Mouse (Mus musculus): Measurements from ENCODE around the gene Dazap1. TPM values are rescaled to one million over a fixed set of nuclear protein-coding genes. Genes with fewer than 3 reads are reported as not detected.
A peak's percentile ranks its signal among the peaks of the same experiment; 100 is the strongest.

Gene Dazap1
- polyA plus RNA-seq, 1 experiment from 2014 or later = 21.1 TPM

GRCm38 (mm10) chr10:80288657-80289056 is 27.4 kb downstream of the Dazap1 start:
- H3K4me1 ChIP-seq (ENCODE audit: control insufficient read depth, low read depth, low read length) = peaks cover 9% of the 10 kb centered on the region
- no peak overlapping the region for H3K9ac ChIP-seq (ENCODE audit: low read depth, low read length)
- no peak overlapping the region for H3K27ac ChIP-seq (ENCODE audit: low read length)
- no peaks in the 10 kb centered on the region for H3K27me3 ChIP-seq (ENCODE audit: control insufficient read depth, insufficient read depth, low read depth, low read length)
- H3K4me2 ChIP-seq (ENCODE audit: low read depth, low read length) = no peak overlapping the region
- no peak for ATAC-seq (ENCODE audit: low read depth)
- H3K4me3 ChIP-seq (ENCODE audit: low read depth, low read length) = no peak overlapping the region
- no peaks in the 10 kb centered on the region for H3K9me3 ChIP-seq (replicated peaks; ENCODE audit: control insufficient read depth, low read length)
- H3K36me3 ChIP-seq (ENCODE audit: control insufficient read depth, insufficient read depth) = peaks cover 39% of the 10 kb centered on the region
- WGBS (ENCODE audit: insufficient replicate concordance) = 69% methylated on average over 8 of the region's 8 CpGs

GRCm38 (mm10) chr10:80292251-80293146 is 31.2 kb downstream of the Dazap1 start, which contains the start of gene Rps15:
TSS of gene Rps15 (plus strand) at chr10:80292453.
- ATAC-seq (ENCODE audit: low read depth) = peak; percentile 90
- Histone ChIP-seq H3K9ac (ENCODE audit: low read depth, low read length) (peak within 1 kb of the TSS; percentile 87), H3K36me3 (ENCODE audit: control insufficient read depth, insufficient read depth) (peaks cover 19% of the 10 kb centered on the region), H3K27ac (ENCODE audit: low read length) (peak within 1 kb of the TSS; percentile 76), H3K4me1 (ENCODE audit: control insufficient read depth, low read depth, low read length) (peaks cover 33% of the 10 kb centered on the region), H3K27me3 (ENCODE audit: control insufficient read depth, insufficient read depth, low read depth, low read length) (peaks cover 13% of the 10 kb centered on the region), H3K4me2 (ENCODE audit: low read depth, low read length) (peak within 1 kb of the TSS; percentile 81), H3K9me3 (replicated peaks; ENCODE audit: control insufficient read depth, low read length) (no peaks in the 10 kb centered on the region), H3K4me3 (ENCODE audit: low read depth, low read length) (peak within 1 kb of the TSS; percentile 82)
- under 1% methylated on average over 72 of the region's 72 CpGs for WGBS (ENCODE audit: insufficient replicate concordance)

GRCm38 (mm10) chr10:80293325-80293724 is 32.0 kb downstream of the Dazap1 start:
- ATAC-seq (ENCODE audit: low read depth) = no peak
- peak overlapping the region; percentile 82 for H3K4me3 ChIP-seq (ENCODE audit: low read depth, low read length)
- WGBS (ENCODE audit: insufficient replicate concordance) = 8% methylated on average over 14 of the region's 14 CpGs
- peaks cover 21% of the 10 kb centered on the region for H3K27me3 ChIP-seq (ENCODE audit: control insufficient read depth, insufficient read depth, low read depth, low read length)
- H3K9ac ChIP-seq (ENCODE audit: low read depth, low read length) = peak overlapping the region; percentile 87
- H3K36me3 ChIP-seq (ENCODE audit: control insufficient read depth, insufficient read depth) = peaks cover 12% of the 10 kb centered on the region
- H3K27ac ChIP-seq (ENCODE audit: low read length) = peak overlapping the region; percentile 76; the same call in 1 of the 2 replicates
- peaks cover 33% of the 10 kb centered on the region for H3K4me1 ChIP-seq (ENCODE audit: control insufficient read depth, low read depth, low read length)
- H3K4me2 ChIP-seq (ENCODE audit: low read depth, low read length) = peak overlapping the region; percentile 81
- no peaks in the 10 kb centered on the region for H3K9me3 ChIP-seq (replicated peaks; ENCODE audit: control insufficient read depth, low read length)

GRCm38 (mm10) chr10:80294311-80294710 is 33.0 kb downstream of the Dazap1 start:
- no peak overlapping the region for H3K4me2 ChIP-seq (ENCODE audit: low read depth, low read length)
- H3K4me3 ChIP-seq (ENCODE audit: low read depth, low read length) = no peak overlapping the region
- no peak overlapping the region for H3K27ac ChIP-seq (ENCODE audit: low read length)
- H3K9me3 ChIP-seq (replicated peaks; ENCODE audit: control insufficient read depth, low read length) = no peaks in the 10 kb centered on the region
- peaks cover 33% of the 10 kb centered on the region for H3K4me1 ChIP-seq (ENCODE audit: control insufficient read depth, low read depth, low read length)
- no peak overlapping the region for H3K9ac ChIP-seq (ENCODE audit: low read depth, low read length)
- H3K36me3 ChIP-seq (ENCODE audit: control insufficient read depth, insufficient read depth) = peaks cover 11% of the 10 kb centered on the region
- WGBS (ENCODE audit: insufficient replicate concordance) = 78% methylated on average over 4 of the region's 4 CpGs
- H3K27me3 ChIP-seq (ENCODE audit: control insufficient read depth, insufficient read depth, low read depth, low read length) = peaks cover 31% of the 10 kb centered on the region
- ATAC-seq (ENCODE audit: low read depth) = no peak

- H3K27ac ChIP-seq (ENCODE audit: low read length) = no peak overlapping the region
- H3K36me3 ChIP-seq (ENCODE audit: control insufficient read depth, insufficient read depth) = peaks cover 11% of the 10 kb centered on the region
- no peak for ATAC-seq (ENCODE audit: low read depth)
- H3K4me2 ChIP-seq (ENCODE audit: low read depth, low read length) = no peak overlapping the region
- H3K27me3 ChIP-seq (ENCODE audit: control insufficient read depth, insufficient read depth, low read depth, low read length) = peaks cover 36% of the 10 kb centered on the region
- WGBS (ENCODE audit: insufficient replicate concordance) = 31% methylated on average over 7 of the region's 7 CpGs
- H3K4me3 ChIP-seq (ENCODE audit: low read depth, low read length) = no peak overlapping the region
- no peaks in the 10 kb centered on the region for H3K9me3 ChIP-seq (replicated peaks; ENCODE audit: control insufficient read depth, low read length)
- no peak overlapping the region for H3K9ac ChIP-seq (ENCODE audit: low read depth, low read length)
- H3K4me1 ChIP-seq (ENCODE audit: control insufficient read depth, low read depth, low read length) = peaks cover 33% of the 10 kb centered on the region
These were observed 33.6 kb downstream of the Dazap1 start for GRCm38 (mm10) chr10:80294788-80295303.

GRCm38 (mm10) chr10:80295618-80296425 is 34.5 kb downstream of the Dazap1 start, which contains the start of gene Apc2:
TSS of gene Apc2 (plus strand) at chr10:80295977.
- WGBS (ENCODE audit: insufficient replicate concordance) = 9% methylated on average over 26 of the region's 26 CpGs

GRCm38 (mm10) chr10:80296824-80297223 is 35.5 kb downstream of the Dazap1 start:
- peaks cover 11% of the 10 kb centered on the region for H3K36me3 ChIP-seq (ENCODE audit: control insufficient read depth, insufficient read depth)
- no peak overlapping the region for H3K9ac ChIP-seq (ENCODE audit: low read depth, low read length)
- WGBS (ENCODE audit: insufficient replicate concordance) = 63% methylated on average over 5 of the region's 5 CpGs
- no peak overlapping the region for H3K27ac ChIP-seq (ENCODE audit: low read length)
- H3K4me1 ChIP-seq (ENCODE audit: control insufficient read depth, low read depth, low read length) = peaks cover 33% of the 10 kb centered on the region
- no peaks in the 10 kb centered on the region for H3K9me3 ChIP-seq (replicated peaks; ENCODE audit: control insufficient read depth, low read length)
- no peak overlapping the region for H3K4me2 ChIP-seq (ENCODE audit: low read depth, low read length)
- no peak for ATAC-seq (ENCODE audit: low read depth)
- peaks cover 56% of the 10 kb centered on the region for H3K27me3 ChIP-seq (ENCODE audit: control insufficient read depth, insufficient read depth, low read depth, low read length)
- no peak overlapping the region for H3K4me3 ChIP-seq (ENCODE audit: low read depth, low read length)

More at GRCm38 (mm10) chr10:80295618-80296425, 34.5 kb downstream of the Dazap1 start, which contains the start of gene Apc2:
- peaks cover 46% of the 10 kb centered on the region for H3K27me3 ChIP-seq (ENCODE audit: control insufficient read depth, insufficient read depth, low read depth, low read length)
- peak within 1 kb of the TSS; percentile 37 for H3K4me3 ChIP-seq (ENCODE audit: low read depth, low read length)
- no peaks in the 10 kb centered on the region for H3K9me3 ChIP-seq (replicated peaks; ENCODE audit: control insufficient read depth, low read length)
- 0 out of 2 replicates have a peak within 1 kb of the TSS, but pooled peaks have one; percentile 5 for H3K9ac ChIP-seq (ENCODE audit: low read depth, low read length)
- no peak within 1 kb of the TSS for H3K27ac ChIP-seq (ENCODE audit: low read length)
- H3K4me1 ChIP-seq (ENCODE audit: control insufficient read depth, low read depth, low read length) = peaks cover 33% of the 10 kb centered on the region
- H3K36me3 ChIP-seq (ENCODE audit: control insufficient read depth, insufficient read depth) = peaks cover 11% of the 10 kb centered on the region
- ATAC-seq (ENCODE audit: low read depth) = peak; percentile 19; the same call in 1 of the 2 replicates
- H3K4me2 ChIP-seq (ENCODE audit: low read depth, low read length) = peak within 1 kb of the TSS; percentile 49

GRCm38 (mm10) chr10:80297526-80298133 is 36.3 kb downstream of the Dazap1 start:
- Histone ChIP-seq H3K27ac (ENCODE audit: low read length) (no peak overlapping the region), H3K27me3 (ENCODE audit: control insufficient read depth, insufficient read depth, low read depth, low read length) (peaks cover 63% of the 10 kb centered on the region), H3K4me1 (ENCODE audit: control insufficient read depth, low read depth, low read length) (peaks cover 32% of the 10 kb centered on the region), H3K4me3 (ENCODE audit: low read depth, low read length) (no peak overlapping the region), H3K36me3 (ENCODE audit: control insufficient read depth, insufficient read depth) (peaks cover 11% of the 10 kb centered on the region), H3K4me2 (ENCODE audit: low read depth, low read length) (no peak overlapping the region), H3K9ac (ENCODE audit: low read depth, low read length) (no peak overlapping the region), H3K9me3 (replicated peaks; ENCODE audit: control insufficient read depth, low read length) (no peaks in the 10 kb centered on the region)
- WGBS (ENCODE audit: insufficient replicate concordance) = 41% methylated on average over 8 of the region's 8 CpGs
- ATAC-seq (ENCODE audit: low read depth) = no peak
